Mouse (Mus musculus) forebrain, embryonic 16.5 days (tissue): ENCODE measurements around the gene Bptf. TPM values are rescaled to one million over a fixed set of nuclear protein-coding genes. Genes with fewer than 3 reads are reported as not detected.
"Not testable (repeated sequence)": the region's sequence is repeated elsewhere in the genome, so short reads cannot be mapped to it uniquely, and the experiment has no call there.

ENCODE experiments used
- ATAC-seq: fragments of 200-750 bp; cut with Nextera tagmentation; 2 replicates; pipeline ENCODE4 v1.8.0; 2017; ENCODE audit warnings: mild to moderate bottlenecking, moderate library complexity
- H3K27ac ChIP-seq: fragments of 300-500 bp; sonication (generic); 2 replicates; pipeline ENCODE4 v1.5.1; 2014; ENCODE audit warnings: low read length, control low read depth
- H3K27me3 ChIP-seq: fragments of 300-500 bp; sonication (generic); replicated peaks from 2 replicates; pipeline ENCODE4 v1.6.1; 2014; ENCODE audit warnings: low read length; ENCODE audit not compliant: control insufficient read depth, insufficient read depth
- H3K36me3 ChIP-seq: fragments of 300-500 bp; sonication (generic); 2 replicates; pipeline ENCODE4 v1.6.1; 2014; ENCODE audit not compliant: control insufficient read depth, insufficient read depth
- H3K4me1 ChIP-seq: fragments of 300-500 bp; sonication (generic); replicated peaks from 2 replicates; pipeline ENCODE4 v1.6.1; 2014; ENCODE audit warnings: low read length; ENCODE audit not compliant: control insufficient read depth, insufficient read depth
- H3K4me2 ChIP-seq: fragments of 300-500 bp; sonication (generic); 2 replicates; pipeline ENCODE4 v1.6.1; 2014; ENCODE audit warnings: mild to moderate bottlenecking, low read length, control low read depth
- H3K4me3 ChIP-seq: fragments of 300-500 bp; sonication (generic); replicated peaks from 2 replicates; pipeline ENCODE4 v1.5.1; 2014; ENCODE audit warnings: mild to moderate bottlenecking, low read length, control low read depth
- H3K9ac ChIP-seq: fragments of 300-500 bp; sonication (generic); replicated peaks from 2 replicates; pipeline ENCODE4 v1.6.1; 2014; ENCODE audit warnings: low read depth, low read length, control low read depth
- H3K9me3 ChIP-seq: fragments of 300-500 bp; sonication (generic); 2 replicates; pipeline ENCODE4 v1.6.1; 2016; ENCODE audit warnings: low read length; ENCODE audit not compliant: control insufficient read depth
- WGBS: fragments of 180-500 bp; shearing (Covaris S2); extraction: QIAGEN DNeasy Blood & Tissue Kit; methylation state at CpG from one replicate; pipeline ENCODE4 v1.1.7; 2014; 5-methylcytosine and 5-hydroxymethylcytosine counted together
- polyA plus RNA-seq: library from polyadenylated mRNA; unstranded; fragments of >200 nt; fragmentation: Nextera tagmentation; extraction: Ambion mirVana; gene quantifications from 2 replicates; pipeline ENCODE4 v1.2.1, GENCODE M21; 2015

Gene Bptf
- polyA plus RNA-seq, 1 experiment from 2014 or later: 38.8 TPM

DNA sequence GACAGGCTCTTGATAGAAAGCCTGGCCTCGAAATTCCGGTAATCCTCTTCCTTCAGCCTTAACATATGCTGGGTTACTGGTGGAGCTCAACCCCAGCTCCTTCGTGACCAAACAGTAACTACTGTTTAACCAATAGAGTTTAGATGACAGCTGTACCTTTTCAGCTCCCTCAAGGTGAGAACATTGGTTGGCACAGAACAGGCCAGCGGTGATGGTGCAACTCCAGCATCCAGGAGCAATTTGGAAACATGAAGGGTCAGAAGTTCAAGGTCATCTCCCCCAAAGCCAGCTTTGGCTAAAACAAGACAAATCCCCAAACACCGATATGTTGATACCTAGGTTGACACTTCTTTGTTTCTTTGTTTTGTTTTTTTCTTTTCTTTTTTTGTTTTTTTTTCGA is 103.2 kb downstream of the Bptf start:
- Histone ChIP-seq H3K4me2 (peak overlapping the region; percentile 63), H3K4me1 (peaks cover 23% of the 10 kb centered on the region), H3K36me3 (no peaks in the 10 kb centered on the region), H3K9me3 (no peaks in the 10 kb centered on the region), H3K27me3 (no peaks in the 10 kb centered on the region), H3K4me3 (peak overlapping the region; percentile 50), H3K27ac (peak overlapping the region; percentile 73), H3K9ac (peak overlapping the region; percentile 70)
- no peak for ATAC-seq
- WGBS: 68% methylated on average over 6 of the region's 6 CpGs

DNA sequence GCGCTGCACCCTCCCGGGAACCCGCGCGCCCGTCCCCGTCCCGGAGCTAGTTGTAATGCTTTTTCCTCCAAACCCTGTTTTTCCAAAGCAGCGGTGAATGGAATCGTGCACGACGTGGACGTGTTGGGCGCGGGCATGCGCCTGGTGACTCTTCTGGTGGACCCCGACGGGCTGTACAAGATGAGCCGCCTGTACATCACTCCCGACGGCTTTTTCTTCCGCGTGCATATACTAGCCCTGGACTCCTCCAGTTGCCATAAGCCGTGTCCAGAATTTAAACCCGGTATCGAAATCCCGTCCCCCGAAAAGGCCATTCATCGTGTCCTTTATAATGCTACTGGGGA is 103.7 kb downstream of the Bptf start:
- Histone ChIP-seq H3K36me3 (no peaks in the 10 kb centered on the region), H3K4me1 (peaks cover 23% of the 10 kb centered on the region), H3K4me2 (peak overlapping the region; percentile 63), H3K9me3 (no peaks in the 10 kb centered on the region), H3K4me3 (peak overlapping the region; percentile 50), H3K9ac (peak overlapping the region; percentile 70), H3K27ac (peak overlapping the region; percentile 73), H3K27me3 (no peaks in the 10 kb centered on the region)
- WGBS: 2% methylated on average over 29 of the region's 29 CpGs
- ATAC-seq: peak; percentile 53

DNA sequence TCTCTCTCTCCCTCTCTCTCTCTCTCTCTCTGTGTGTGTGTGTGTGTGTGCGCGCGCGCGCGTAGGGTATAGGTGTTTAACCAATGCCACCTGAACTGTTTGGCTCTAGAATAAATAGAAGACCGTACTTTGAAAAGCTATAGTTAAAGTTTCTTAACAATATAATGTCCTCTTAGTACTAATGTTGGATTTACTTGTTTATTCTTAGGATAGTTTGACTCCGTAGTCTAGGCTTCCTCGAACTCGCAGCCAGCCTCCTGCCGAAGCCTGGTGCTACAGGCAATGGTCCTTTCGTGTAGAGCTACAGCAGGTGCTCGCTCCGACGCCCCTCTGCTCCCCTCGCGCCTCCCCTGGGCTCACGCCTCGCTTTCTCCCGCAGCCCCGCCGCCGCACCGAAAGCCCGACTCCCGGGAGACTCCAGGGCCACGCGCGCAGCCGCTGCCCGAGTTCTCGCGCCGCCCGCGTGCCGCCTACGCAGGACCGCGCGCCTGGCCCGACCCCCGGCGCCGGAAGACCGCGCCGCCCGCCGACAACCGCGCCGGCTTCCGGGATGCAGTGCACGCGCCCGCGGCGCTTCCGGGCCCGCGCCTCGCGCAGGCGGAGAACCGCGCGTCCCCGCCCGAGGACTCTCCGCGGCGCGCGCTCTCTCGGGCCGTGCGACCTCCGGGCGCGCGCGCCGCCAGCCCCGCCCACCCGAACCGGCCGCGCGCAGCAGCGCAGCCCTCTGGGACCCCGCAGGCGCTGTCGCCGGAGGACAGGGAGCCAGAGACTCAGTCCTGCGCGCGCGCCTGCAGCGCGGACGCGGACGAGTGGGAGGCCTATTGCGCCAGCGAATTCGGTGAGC is 104.3 kb downstream of the Bptf start:
- H3K4me1 ChIP-seq: peaks cover 23% of the 10 kb centered on the region

DNA sequence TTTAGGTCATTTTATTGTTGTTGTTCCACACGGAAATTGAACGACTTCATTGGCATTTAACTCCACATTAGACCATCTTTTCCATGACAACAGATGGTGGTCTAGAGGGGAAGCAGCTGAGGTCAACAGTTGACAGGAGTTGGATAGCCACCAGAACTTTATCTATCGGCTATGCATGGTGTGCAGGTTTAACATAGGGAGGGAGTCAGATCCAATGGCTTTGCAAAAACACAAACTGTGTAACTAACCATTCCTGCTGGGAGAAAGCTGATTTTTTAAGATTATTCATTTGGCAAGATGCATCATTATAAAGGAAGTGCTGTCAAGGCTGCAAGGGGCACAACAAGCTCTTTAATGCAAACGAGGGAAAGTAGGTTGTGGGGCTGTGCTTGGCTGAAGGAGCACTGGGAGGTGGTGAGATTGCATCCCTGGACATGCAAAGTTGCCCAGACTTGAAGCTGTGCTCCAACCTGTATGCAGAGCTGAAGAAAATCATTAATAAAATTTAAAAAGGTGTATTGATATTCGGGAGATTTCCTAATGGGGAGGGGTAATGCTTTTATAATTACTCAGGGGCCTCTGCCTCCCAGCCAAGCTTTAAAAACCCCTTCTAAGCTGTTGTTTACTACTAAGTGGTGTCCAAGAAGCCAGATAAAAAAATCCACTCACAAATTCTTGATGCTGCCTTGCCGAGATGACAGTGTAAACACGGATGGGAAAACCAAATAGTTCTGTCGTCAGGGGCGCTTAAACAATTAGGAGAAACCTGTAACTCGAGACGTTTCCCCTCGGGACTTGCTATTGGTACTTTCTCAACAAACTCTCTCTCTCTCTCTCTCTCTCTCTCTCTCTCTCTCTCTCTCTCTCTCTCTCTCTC is 105.1 kb downstream of the Bptf start:
- Histone ChIP-seq H3K27me3 (no peaks in the 10 kb centered on the region), H3K4me3 (peak overlapping the region; percentile 50), H3K4me2 (peak overlapping the region; percentile 78), H3K9me3 (no peaks in the 10 kb centered on the region), H3K36me3 (no peaks in the 10 kb centered on the region), H3K4me1 (peaks cover 23% of the 10 kb centered on the region), H3K27ac (no peak overlapping the region), H3K9ac (no peak overlapping the region)
- 6% methylated on average over 12 of the region's 12 CpGs for WGBS
- ATAC-seq: no peak

More for the DNA sequence above, 104.3 kb downstream of the Bptf start:
- WGBS: under 1% methylated on average over 95 of the region's 107 CpGs
- H3K9me3 ChIP-seq: no peaks in the 10 kb centered on the region
- H3K27me3 ChIP-seq: no peaks in the 10 kb centered on the region
- H3K9ac ChIP-seq: peak overlapping the region; percentile 70
- H3K4me3 ChIP-seq: peak overlapping the region; percentile 50
- ATAC-seq: peak; percentile 93
- H3K4me2 ChIP-seq: peak overlapping the region; percentile 63
- peak overlapping the region; percentile 73 for H3K27ac ChIP-seq
- H3K36me3 ChIP-seq: no peaks in the 10 kb centered on the region

DNA sequence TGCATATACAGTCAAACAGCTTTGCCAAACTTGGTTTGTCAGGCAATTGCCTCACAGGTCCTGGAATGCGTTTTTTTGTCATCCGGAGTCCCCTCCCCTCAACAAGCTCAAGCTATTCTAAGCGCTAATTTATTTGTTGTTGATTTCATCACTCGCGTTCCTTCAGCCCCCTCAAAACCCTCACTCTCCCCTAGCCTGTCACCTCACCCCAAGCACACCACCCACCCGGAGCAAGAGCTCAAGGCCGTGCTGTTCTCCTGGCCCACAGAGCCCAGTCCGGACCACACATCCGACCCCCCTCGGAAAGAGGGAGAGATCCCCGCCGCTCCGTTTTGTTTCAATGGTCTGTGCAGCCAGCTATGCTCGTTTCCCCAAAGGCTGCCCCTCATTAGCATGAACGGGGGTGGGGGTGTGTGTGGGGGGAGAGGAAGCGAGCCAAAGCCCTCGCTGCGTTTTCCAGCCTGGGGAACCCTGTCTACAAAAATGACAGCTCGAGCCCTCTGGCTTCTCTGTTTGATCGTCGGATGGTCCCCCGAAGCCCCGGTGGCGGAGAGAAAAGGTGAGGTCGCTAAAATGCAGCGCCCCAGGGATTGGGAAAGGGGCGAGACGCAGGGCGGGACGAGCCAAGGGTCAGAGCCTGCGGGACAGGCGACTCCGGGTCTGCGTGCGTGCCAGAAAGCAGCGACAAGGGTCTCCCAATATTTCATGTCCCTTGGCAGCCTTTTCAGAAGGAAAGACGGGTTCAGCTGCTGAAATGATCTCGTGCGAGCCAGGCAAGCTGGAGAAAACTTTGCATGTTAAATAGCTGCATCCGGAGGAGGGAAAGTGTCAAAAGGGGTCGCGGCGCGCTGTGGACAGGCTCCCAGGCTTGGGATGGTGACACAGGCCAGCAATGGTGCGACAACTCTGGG is 106.3 kb downstream of the Bptf start, which contains the start of gene 1810010H24Rik:
TSS of gene 1810010H24Rik (plus strand) at position 271 of the 911 bp plus-strand sequence.
- Histone ChIP-seq H3K9ac (peak within 1 kb of the TSS; percentile 71), H3K4me3 (peak within 1 kb of the TSS; percentile 51), H3K4me2 (peak within 1 kb of the TSS; percentile 78), H3K27me3 (no peaks in the 10 kb centered on the region), H3K36me3 (no peaks in the 10 kb centered on the region), H3K9me3 (no peaks in the 10 kb centered on the region), H3K4me1 (peaks cover 23% of the 10 kb centered on the region), H3K27ac (peak within 1 kb of the TSS; percentile 13; the same call in 1 of the 2 replicates)
- under 1% methylated on average over 45 of the region's 45 CpGs for WGBS
- peak; percentile 19 for ATAC-seq

DNA sequence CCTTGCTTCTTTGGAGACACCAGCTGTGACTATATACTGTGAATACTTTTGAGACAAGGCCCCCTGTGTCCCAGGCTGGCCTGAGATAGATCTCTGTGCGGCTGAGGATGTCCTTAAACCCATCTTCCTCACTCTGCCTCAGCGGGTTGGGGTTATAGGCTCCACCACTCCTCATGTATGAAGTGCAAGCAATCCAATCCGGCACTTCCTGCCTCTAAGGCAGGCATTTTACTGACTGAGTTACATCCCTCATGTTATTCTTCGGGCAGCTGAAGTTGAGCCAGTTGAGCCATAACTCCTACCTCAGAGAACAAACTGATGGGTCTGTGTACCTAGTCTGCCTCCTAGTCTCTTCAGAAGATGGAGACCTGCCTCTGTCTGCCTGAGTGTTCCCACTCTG is 107.5 kb downstream of the Bptf start:
- peak overlapping the region; percentile 78; the same call in 1 of the 2 replicates for H3K4me2 ChIP-seq
- H3K4me1 ChIP-seq: peaks cover 23% of the 10 kb centered on the region
- no peak overlapping the region for H3K27ac ChIP-seq
- no peaks in the 10 kb centered on the region for H3K27me3 ChIP-seq
- H3K9ac ChIP-seq: no peak overlapping the region
- no peaks in the 10 kb centered on the region for H3K9me3 ChIP-seq
- H3K36me3 ChIP-seq: no peaks in the 10 kb centered on the region
- no peak overlapping the region for H3K4me3 ChIP-seq
- WGBS: 60% methylated on average over 4 of the region's 4 CpGs
- ATAC-seq: no peak

DNA sequence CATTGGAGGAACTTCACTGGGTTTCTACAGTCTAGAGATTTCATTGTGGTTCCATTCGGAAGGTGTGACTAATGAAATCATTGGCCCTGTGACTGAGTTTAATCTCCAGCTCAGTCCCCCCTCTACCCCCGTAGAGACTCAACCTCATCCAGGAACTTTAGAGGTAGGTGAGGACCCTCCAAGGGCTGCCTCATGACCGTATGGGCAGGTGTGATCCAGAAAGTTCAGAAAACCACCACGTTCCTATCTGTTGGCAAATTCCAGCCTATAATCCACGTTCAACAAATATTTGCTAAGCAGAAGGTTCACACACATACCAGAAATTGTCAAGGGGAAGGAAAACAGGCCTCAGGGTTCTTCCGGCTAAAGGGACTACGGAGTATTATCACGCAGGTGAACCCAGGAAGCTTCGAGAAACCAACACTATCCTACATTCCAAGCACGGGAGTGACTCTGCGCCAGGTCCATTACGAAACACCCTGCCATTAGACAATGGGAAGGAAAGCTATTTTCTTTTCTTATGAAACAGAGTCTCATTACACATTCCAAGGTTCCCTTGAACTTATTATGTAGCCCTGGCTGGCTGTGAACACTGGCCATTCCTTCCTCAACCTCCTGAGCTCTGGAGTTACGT is 109.8 kb downstream of the Bptf start:
- Histone ChIP-seq H3K27me3 (no peaks in the 10 kb centered on the region), H3K4me3 (no peak overlapping the region), H3K9me3 (no peaks in the 10 kb centered on the region), H3K4me2 (no peak overlapping the region), H3K9ac (no peak overlapping the region), H3K4me1 (peaks cover 22% of the 10 kb centered on the region), H3K36me3 (no peaks in the 10 kb centered on the region), H3K27ac (no peak overlapping the region)
- ATAC-seq: no peak
- WGBS: 91% methylated on average over 13 of the region's 13 CpGs

DNA sequence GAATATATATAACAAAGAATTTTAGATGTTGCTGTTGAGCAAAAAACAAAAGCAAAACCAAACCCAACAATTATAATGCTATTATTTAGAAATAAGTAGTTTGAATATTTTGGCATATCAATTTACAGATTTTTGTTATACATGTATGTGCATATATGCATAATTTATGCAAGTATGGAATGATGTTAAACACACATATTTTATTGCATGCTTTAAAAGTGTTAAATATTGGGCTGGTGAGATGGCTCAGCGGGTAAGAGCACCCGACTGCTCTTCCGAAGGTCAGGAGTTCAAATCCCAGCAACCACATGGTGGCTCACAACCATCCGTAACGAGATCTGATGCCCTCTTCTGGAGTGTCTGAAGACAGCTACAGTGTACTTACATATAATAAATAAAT is 112.2 kb downstream of the Bptf start:
- not testable (repeated sequence) for ATAC-seq, H3K27ac ChIP-seq, H3K4me1 ChIP-seq, H3K36me3 ChIP-seq, H3K9me3 ChIP-seq, H3K4me2 ChIP-seq, H3K4me3 ChIP-seq, H3K27me3 ChIP-seq, H3K9ac ChIP-seq
- WGBS: 94% methylated on average over 3 of the region's 5 CpGs
